Mouse (Mus musculus): ENCODE data around the gene Serpinb6c. TPM values are rescaled to one million over a fixed set of nuclear protein-coding genes. Genes with fewer than 3 reads are reported as not detected.
"Not testable (repeated sequence)": the region's sequence is repeated elsewhere in the genome, so short reads cannot be mapped to it uniquely, and the experiment has no call there.

Gene Serpinb6c
- polyA plus RNA-seq (2015; fragmentation: Nextera tagmentation; extraction: Ambion mirVana) = 0.15 and 0.16 TPM in 2 replicates

GRCm38 (mm10) chr13:33905176-33905954, at the start of gene Serpinb6c:
Serpinb6c (minus strand) TSS chr13:33905708.
- H3K27ac ChIP-seq = no peak within 1 kb of the TSS
- H3K4me1 ChIP-seq = no peaks in the 10 kb centered on the region
- 70% methylated on average over 18 of the region's 18 CpGs for WGBS
- no peak for ATAC-seq (ENCODE audit: borderline replicate concordance, extremely low read depth, low FRiP score, low TSS enrichment)
- no peak within 1 kb of the TSS for H3K4me2 ChIP-seq
- H3K4me3 ChIP-seq = no peak within 1 kb of the TSS
- no peaks in the 10 kb centered on the region for H3K9me3 ChIP-seq
- no peaks in the 10 kb centered on the region for H3K36me3 ChIP-seq
- H3K27me3 ChIP-seq = no peaks in the 10 kb centered on the region
- H3K9ac ChIP-seq = no peak within 1 kb of the TSS

DNA sequence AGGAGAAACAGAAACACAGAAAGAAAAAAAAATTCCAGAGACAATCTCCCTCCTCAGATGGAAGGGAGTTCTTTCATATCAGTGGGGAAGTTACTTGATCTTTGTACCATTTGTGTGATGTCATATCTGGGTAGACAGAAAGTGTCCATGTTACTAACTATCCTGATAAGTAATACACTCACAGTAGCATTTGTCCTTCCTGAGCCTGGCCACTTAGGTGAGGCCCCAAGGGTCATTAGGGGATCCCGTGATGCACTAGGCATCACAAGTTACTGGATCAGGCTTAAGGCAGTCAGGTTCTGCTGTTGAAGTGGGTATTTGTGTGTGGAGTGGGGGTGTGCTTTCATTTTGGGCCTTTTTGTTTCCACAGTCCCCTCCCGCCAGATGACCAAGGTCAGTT, 47.4 kb upstream of the Serpinb6c start:
- WGBS = 73% methylated on average over 2 of the region's 2 CpGs
- no peak overlapping the region for H3K27ac ChIP-seq
- ATAC-seq (ENCODE audit: borderline replicate concordance, extremely low read depth, low FRiP score, low TSS enrichment) = no peak
- H3K4me2 ChIP-seq = no peak overlapping the region
- H3K9ac ChIP-seq = no peak overlapping the region
- no peaks in the 10 kb centered on the region for H3K9me3 ChIP-seq
- H3K4me1 ChIP-seq = no peaks in the 10 kb centered on the region
- no peaks in the 10 kb centered on the region for H3K27me3 ChIP-seq
- H3K36me3 ChIP-seq = no peaks in the 10 kb centered on the region
- no peak overlapping the region for H3K4me3 ChIP-seq

DNA sequence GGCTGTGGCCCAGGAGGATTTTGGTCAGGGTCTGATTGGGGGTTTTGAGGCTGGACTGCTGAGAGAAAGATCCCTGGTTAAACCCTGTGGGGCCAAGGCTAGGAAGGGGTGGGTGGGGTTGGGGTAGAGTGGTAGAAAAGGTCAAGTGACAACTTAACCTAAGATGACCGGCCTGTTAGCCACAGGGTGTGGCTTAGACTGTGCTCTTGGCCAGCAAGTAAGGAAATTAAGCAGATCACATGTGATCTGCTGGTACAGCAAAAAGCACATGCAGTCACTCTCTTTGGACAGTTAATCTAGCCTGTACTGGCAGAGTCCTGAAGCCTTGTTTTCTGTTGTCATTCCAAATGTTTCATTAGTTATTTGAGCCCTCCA, 46.6 kb upstream of the Serpinb6c start:
- H3K9ac ChIP-seq = no peak overlapping the region
- no peaks in the 10 kb centered on the region for H3K4me1 ChIP-seq
- WGBS = 62% methylated on average over 1 of the region's 1 CpGs
- no peak for ATAC-seq (ENCODE audit: borderline replicate concordance, extremely low read depth, low FRiP score, low TSS enrichment)
- no peaks in the 10 kb centered on the region for H3K27me3 ChIP-seq
- no peaks in the 10 kb centered on the region for H3K9me3 ChIP-seq
- H3K4me2 ChIP-seq = no peak overlapping the region
- H3K4me3 ChIP-seq = no peak overlapping the region
- no peak overlapping the region for H3K27ac ChIP-seq
- no peaks in the 10 kb centered on the region for H3K36me3 ChIP-seq

GRCm38 (mm10) chr13:33951308-33952074, 46.0 kb upstream of the Serpinb6c start:
- WGBS = 89% methylated on average over 4 of the region's 4 CpGs

DNA sequence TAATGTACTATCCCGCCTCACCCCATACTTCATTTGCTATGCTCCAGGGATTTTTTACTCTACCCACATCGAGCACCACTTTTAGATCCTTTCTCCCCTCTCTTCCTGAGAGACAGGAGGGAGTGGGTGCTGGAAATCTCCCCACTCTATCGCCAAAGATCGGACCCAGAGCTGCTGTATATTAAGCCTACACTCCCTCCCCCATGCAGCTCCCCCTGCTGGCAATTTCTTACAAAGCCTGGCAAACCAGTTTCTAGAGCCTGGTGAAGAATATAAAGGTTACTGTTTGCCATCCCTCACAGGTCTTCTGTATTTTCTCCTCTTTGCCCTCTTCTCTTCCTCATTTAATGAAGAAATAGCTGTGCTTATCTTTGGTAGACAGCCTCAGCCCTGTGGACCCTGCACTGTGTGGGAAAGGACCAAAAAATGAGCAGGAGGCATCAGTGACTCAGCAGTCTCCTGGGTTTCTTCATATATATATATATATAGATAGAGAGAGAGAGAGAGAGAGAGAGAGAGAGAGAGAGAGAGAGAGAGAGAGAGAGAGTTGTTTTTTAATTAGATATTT, 36.8 kb upstream of the Serpinb6c start:
- no peak for ATAC-seq (ENCODE audit: borderline replicate concordance, extremely low read depth, low FRiP score, low TSS enrichment)
- H3K4me1 ChIP-seq = no peaks in the 10 kb centered on the region
- no peaks in the 10 kb centered on the region for H3K9me3 ChIP-seq
- H3K4me2 ChIP-seq = no peak overlapping the region
- no peak overlapping the region for H3K9ac ChIP-seq
- H3K27me3 ChIP-seq = no peaks in the 10 kb centered on the region
- no peaks in the 10 kb centered on the region for H3K36me3 ChIP-seq
- no peak overlapping the region for H3K27ac ChIP-seq
- H3K4me3 ChIP-seq = no peak overlapping the region
- 42% methylated on average over 4 of the region's 4 CpGs for WGBS

More at GRCm38 (mm10) chr13:33951308-33952074, 46.0 kb upstream of the Serpinb6c start:
- no peaks in the 10 kb centered on the region for H3K4me1 ChIP-seq
- ATAC-seq (ENCODE audit: borderline replicate concordance, extremely low read depth, low FRiP score, low TSS enrichment) = no peak
- H3K36me3 ChIP-seq = no peaks in the 10 kb centered on the region
- no peak overlapping the region for H3K4me3 ChIP-seq
- H3K27ac ChIP-seq = no peak overlapping the region
- no peak overlapping the region for H3K4me2 ChIP-seq
- H3K9me3 ChIP-seq = no peaks in the 10 kb centered on the region
- H3K9ac ChIP-seq = no peak overlapping the region
- H3K27me3 ChIP-seq = no peaks in the 10 kb centered on the region

DNA sequence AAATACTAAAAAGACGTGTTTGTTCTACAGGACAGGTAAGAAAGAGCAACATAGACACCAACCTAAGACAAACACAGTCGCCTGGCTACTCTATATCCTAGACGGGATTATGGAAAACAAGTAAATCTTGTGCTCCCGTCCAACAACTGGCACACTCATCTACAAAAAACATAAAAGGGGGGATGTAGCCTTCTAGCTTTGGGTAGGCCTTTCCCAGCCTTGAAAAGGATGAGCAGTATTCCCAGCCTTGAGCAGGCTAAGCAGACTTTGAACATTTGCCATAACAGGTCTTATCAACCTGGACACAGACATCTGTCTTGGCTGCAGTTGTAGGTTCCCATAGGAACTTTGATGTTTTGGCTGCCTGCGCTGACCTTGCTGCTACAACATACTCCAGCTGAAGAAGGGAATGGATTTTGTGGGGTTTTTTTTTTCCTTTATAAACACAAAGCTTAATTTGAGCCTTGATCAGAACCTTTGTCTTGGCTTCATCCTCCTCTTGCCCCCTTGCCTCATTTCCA, 35.8 kb upstream of the Serpinb6c start:
- Histone ChIP-seq H3K27ac (no peak overlapping the region), H3K4me2 (no peak overlapping the region), H3K9ac (no peak overlapping the region), H3K4me1 (peaks cover 5% of the 10 kb centered on the region; the same call in 1 of the 2 replicates), H3K36me3 (no peaks in the 10 kb centered on the region), H3K9me3 (no peaks in the 10 kb centered on the region), H3K27me3 (no peaks in the 10 kb centered on the region), H3K4me3 (no peak overlapping the region)
- WGBS = 79% methylated on average over 5 of the region's 5 CpGs
- no peak for ATAC-seq (ENCODE audit: borderline replicate concordance, extremely low read depth, low FRiP score, low TSS enrichment)

DNA sequence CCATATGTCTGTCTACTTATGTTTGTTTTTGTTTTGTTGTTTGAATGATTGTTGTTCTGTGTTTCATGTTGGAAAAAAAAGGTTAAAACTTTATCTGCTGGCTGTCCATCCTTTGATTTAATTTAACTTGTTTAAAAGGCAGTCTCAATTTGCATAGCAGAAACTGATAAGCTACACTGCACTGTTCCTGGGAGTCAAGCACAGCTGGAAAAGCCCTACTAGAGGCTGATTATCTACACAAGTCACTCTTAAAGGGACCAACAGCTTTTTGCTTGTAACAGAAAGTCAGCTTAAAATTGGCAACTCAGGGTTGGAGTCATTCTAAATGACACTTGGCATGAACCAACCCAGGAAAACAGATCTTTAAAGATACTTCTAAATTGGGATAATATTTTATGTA, 32.1 kb upstream of the Serpinb6c start:
- not testable (repeated sequence) for H3K9ac ChIP-seq; H3K27ac ChIP-seq; H3K36me3 ChIP-seq; H3K4me2 ChIP-seq; ATAC-seq (ENCODE audit: borderline replicate concordance, extremely low read depth, low FRiP score, low TSS enrichment); H3K27me3 ChIP-seq; H3K4me3 ChIP-seq; H3K9me3 ChIP-seq
- H3K4me1 ChIP-seq = peaks cover 19% of the 10 kb centered on the region

GRCm38 (mm10) chr13:33937151-33937550, 31.6 kb upstream of the Serpinb6c start:
- no peaks in the 10 kb centered on the region for H3K27me3 ChIP-seq
- no peaks in the 10 kb centered on the region for H3K36me3 ChIP-seq
- no peak overlapping the region for H3K4me2 ChIP-seq
- H3K9me3 ChIP-seq = no peaks in the 10 kb centered on the region
- H3K4me3 ChIP-seq = no peak overlapping the region
- no peak overlapping the region for H3K9ac ChIP-seq
- H3K4me1 ChIP-seq = peaks cover 19% of the 10 kb centered on the region
- ATAC-seq (ENCODE audit: borderline replicate concordance, extremely low read depth, low FRiP score, low TSS enrichment) = no peak
- no peak overlapping the region for H3K27ac ChIP-seq
- 36% methylated on average over 5 of the region's 5 CpGs for WGBS

DNA sequence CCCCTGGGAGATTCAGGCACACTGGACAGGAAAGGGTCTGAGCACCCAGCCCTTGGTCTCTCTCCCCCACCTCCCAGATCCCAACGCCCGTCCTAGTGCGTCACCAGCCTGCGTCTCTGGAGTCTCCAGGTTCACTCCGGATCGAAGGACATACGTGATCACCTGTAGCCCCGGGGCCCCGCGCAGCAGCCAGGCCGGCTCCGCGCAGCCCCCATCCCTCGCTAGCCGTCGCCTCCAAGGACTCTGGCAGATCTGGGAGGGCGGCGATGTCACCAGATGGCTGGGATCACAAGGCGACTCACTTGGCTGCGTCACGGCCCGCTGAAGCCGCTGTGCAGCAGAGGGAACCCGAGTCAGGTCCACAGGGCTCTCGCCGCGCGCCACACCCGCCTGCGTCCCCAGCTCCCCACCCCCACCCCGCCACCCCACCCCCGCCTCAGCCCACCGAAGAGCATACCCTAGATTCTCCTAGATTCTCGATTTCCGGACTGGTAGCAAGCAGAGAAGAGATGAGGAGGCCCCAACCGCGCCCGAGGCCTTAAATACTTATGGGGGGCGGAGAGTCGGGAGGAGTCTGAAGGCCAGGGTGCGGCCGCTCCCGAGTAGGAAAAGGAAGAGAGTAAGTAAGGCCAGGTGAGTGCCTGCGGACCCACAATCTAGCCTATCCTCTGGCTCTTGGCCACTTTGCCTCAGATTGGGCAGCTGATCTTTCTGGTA, 30.1 kb upstream of the Serpinb6c start:
- 0 out of 2 replicates have a peak overlapping the region, but pooled peaks have one; percentile 12 for H3K27ac ChIP-seq
- 0 out of 2 replicates have a peak, but pooled peaks cover 2% of the 10 kb centered on the region for H3K36me3 ChIP-seq
- no peaks in the 10 kb centered on the region for H3K9me3 ChIP-seq
- peak overlapping the region; percentile 62 for H3K4me3 ChIP-seq
- peak overlapping the region; percentile 66 for H3K9ac ChIP-seq
- 1% methylated on average over 43 of the region's 44 CpGs for WGBS
- ATAC-seq (ENCODE audit: borderline replicate concordance, extremely low read depth, low FRiP score, low TSS enrichment) = peak; percentile 91
- H3K4me2 ChIP-seq = peak overlapping the region; percentile 75
- H3K27me3 ChIP-seq = no peaks in the 10 kb centered on the region
- H3K4me1 ChIP-seq = peaks cover 19% of the 10 kb centered on the region

- no peak for ATAC-seq (ENCODE audit: borderline replicate concordance, extremely low read depth, low FRiP score, low TSS enrichment)
- no peak overlapping the region for H3K9ac ChIP-seq
- no peak overlapping the region for H3K27ac ChIP-seq
- 0 out of 2 replicates have a peak, but pooled peaks cover 5% of the 10 kb centered on the region for H3K36me3 ChIP-seq
- no peaks in the 10 kb centered on the region for H3K27me3 ChIP-seq
- 59% methylated on average over 6 of the region's 6 CpGs for WGBS
- H3K4me2 ChIP-seq = peak overlapping the region; percentile 75
- peaks cover 19% of the 10 kb centered on the region for H3K4me1 ChIP-seq
- peak overlapping the region; percentile 62 for H3K4me3 ChIP-seq
- H3K9me3 ChIP-seq = no peaks in the 10 kb centered on the region
Observed at GRCm38 (mm10) chr13:33934743-33935142, 29.2 kb upstream of the Serpinb6c start.

- Histone ChIP-seq H3K4me2 (no peak overlapping the region), H3K36me3 (peaks cover 5% of the 10 kb centered on the region; the same call in 1 of the 2 replicates), H3K27ac (no peak overlapping the region), H3K9me3 (no peaks in the 10 kb centered on the region), H3K4me1 (peaks cover 9% of the 10 kb centered on the region; the same call in 1 of the 2 replicates), H3K4me3 (no peak overlapping the region), H3K9ac (no peak overlapping the region), H3K27me3 (no peaks in the 10 kb centered on the region)
- 79% methylated on average over 3 of the region's 3 CpGs for WGBS
- ATAC-seq (ENCODE audit: borderline replicate concordance, extremely low read depth, low FRiP score, low TSS enrichment) = no peak
Observed at GRCm38 (mm10) chr13:33930912-33931311, 25.4 kb upstream of the Serpinb6c start.
